12 mouse cellular contexts compared by ENCODE assay signal in the genomic region with DNA sequence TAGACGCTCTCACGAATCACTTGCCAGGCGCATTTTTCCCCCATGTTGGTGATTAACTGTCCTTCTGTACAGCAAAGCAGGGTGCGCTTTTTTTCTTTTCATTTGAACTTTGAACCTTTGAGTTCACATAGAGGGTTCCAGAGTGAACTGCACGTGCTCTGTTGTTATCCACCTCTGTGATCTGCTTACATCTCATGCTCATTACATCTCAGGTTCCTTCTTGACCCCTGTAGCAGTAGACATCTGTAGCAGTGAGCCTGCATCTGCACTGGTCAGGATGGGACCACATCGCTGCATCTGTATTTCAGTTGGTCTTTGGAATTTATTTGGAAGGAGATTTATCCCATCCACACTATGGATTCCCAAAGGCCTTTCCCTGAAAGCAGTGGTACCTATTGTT.
DNase-seq lines count a peak whose midpoint lies in the region; ATAC-seq and TF ChIP-seq lines count a peak whose summit lies in the region.
"Had no signal": no experiment of that assay in that cellular context is flagged by ENCODE, and none has a peak within 500 bp of the region (broad histone marks: within the 10 kb centered on the region; RNA-seq: fewer than 3 reads in every experiment).

No protein-coding gene starts in this region.

- H3K27me3 ChIP-seq in heart, postnatal 0 days (ENCODE audit: control insufficient read depth, insufficient read depth, low read length), result no peaks in the 10 kb centered on the region
- no peaks in the 10 kb centered on the region for H3K27me3 ChIP-seq in forebrain, embryonic 15.5 days
- no peaks in the 10 kb centered on the region for H3K27me3 ChIP-seq in kidney, postnatal 0 days (ENCODE audit: insufficient read depth, low read length)
- H3K27me3 ChIP-seq in neural tube, embryonic 13.5 days, result no peaks in the 10 kb centered on the region
- no peaks in the 10 kb centered on the region for H3K27me3 ChIP-seq in lung, postnatal 0 days (replicated peaks; ENCODE audit: insufficient read depth, low read length)
- H3K27me3 ChIP-seq: megakaryocyte, embryonic 14.5 days had no signal

- H3K9me3 ChIP-seq in heart, postnatal 0 days (replicated peaks; ENCODE audit: control insufficient read depth, low read length), result no peaks in the 10 kb centered on the region
- H3K9me3 ChIP-seq in forebrain, embryonic 15.5 days, result no peaks in the 10 kb centered on the region
- H3K9me3 ChIP-seq in kidney, postnatal 0 days (replicated peaks; ENCODE audit: low read length), result no peaks in the 10 kb centered on the region
- H3K9me3 ChIP-seq in neural tube, embryonic 13.5 days, result no peaks in the 10 kb centered on the region
- H3K9me3 ChIP-seq in lung, postnatal 0 days (ENCODE audit: low read length), result no peaks in the 10 kb centered on the region
- H3K9me3 ChIP-seq: megakaryocyte, embryonic 14.5 days had no signal

- TF ChIP-seq CTCF in heart, postnatal 0 days (IDR thresholded peaks at IDR 0.05; ENCODE audit: low read depth), result no peak
- TF ChIP-seq CTCF in kidney, postnatal 0 days (IDR thresholded peaks at IDR 0.05; ENCODE audit: low read depth), result no peak
- TF ChIP-seq CTCF in lung, postnatal 0 days (IDR thresholded peaks at IDR 0.05), result no peak

- 0 out of 2 replicates have a peak, but pooled peaks cover 7% of the 10 kb centered on the region for H3K36me3 ChIP-seq in heart, postnatal 0 days (replicated peaks; ENCODE audit: control insufficient read depth, insufficient read depth, low read length)
- H3K36me3 ChIP-seq in forebrain, embryonic 15.5 days, result no peaks in the 10 kb centered on the region
- no peaks in the 10 kb centered on the region for H3K36me3 ChIP-seq in kidney, postnatal 0 days (ENCODE audit: insufficient read depth, low read length)
- H3K36me3 ChIP-seq in neural tube, embryonic 13.5 days, result no peaks in the 10 kb centered on the region
- H3K36me3 ChIP-seq in lung, postnatal 0 days (ENCODE audit: insufficient read depth, low read length), result no peaks in the 10 kb centered on the region

- TF ChIP-seq EP300 in heart, postnatal 0 days (IDR thresholded peaks at IDR 0.05; ENCODE audit: low read depth), result no peak
- no peak for TF ChIP-seq EP300 in lung, postnatal 0 days (IDR thresholded peaks at IDR 0.05)

- H3K4me3 ChIP-seq in heart, postnatal 0 days (ENCODE audit: low read depth, low read length), result no peak overlapping the region
- H3K4me3 ChIP-seq in forebrain, embryonic 15.5 days, result peak overlapping the region; percentile 14
- no peak overlapping the region for H3K4me3 ChIP-seq in kidney, postnatal 0 days (replicated peaks; ENCODE audit: low read depth, low read length)
- peak overlapping the region; percentile 46 for H3K4me3 ChIP-seq in neural tube, embryonic 13.5 days
- no peak overlapping the region for H3K4me3 ChIP-seq in lung, postnatal 0 days (ENCODE audit: low read depth, low read length)
- H3K4me3 ChIP-seq: heart, adult 2 months; megakaryocyte, embryonic 14.5 days had no signal

- H3K4me2 ChIP-seq in heart, postnatal 0 days (ENCODE audit: low read depth, low read length), result no peak overlapping the region
- peak overlapping the region; percentile 29 for H3K4me2 ChIP-seq in forebrain, embryonic 15.5 days (replicated peaks)
- H3K4me2 ChIP-seq in kidney, postnatal 0 days (ENCODE audit: low read length), result peak overlapping the region; percentile 6; the same call in 1 of the 2 replicates
- H3K4me2 ChIP-seq in neural tube, embryonic 13.5 days, result peak overlapping the region; percentile 54
- no peak overlapping the region for H3K4me2 ChIP-seq in lung, postnatal 0 days (replicated peaks; ENCODE audit: low read depth, low read length)

- H3K9ac ChIP-seq in heart, postnatal 0 days (replicated peaks; ENCODE audit: low read depth, low read length), result no peak overlapping the region
- H3K9ac ChIP-seq in forebrain, embryonic 15.5 days (replicated peaks), result peak overlapping the region; percentile 24
- H3K9ac ChIP-seq in kidney, postnatal 0 days (ENCODE audit: low read depth, low read length), result no peak overlapping the region
- peak overlapping the region; percentile 62 for H3K9ac ChIP-seq in neural tube, embryonic 13.5 days
- no peak overlapping the region for H3K9ac ChIP-seq in lung, postnatal 0 days (replicated peaks; ENCODE audit: low read depth)

- 0 out of 2 replicates have a peak overlapping the region, but pooled peaks have one; percentile 30 for H3K27ac ChIP-seq in heart, postnatal 0 days (ENCODE audit: low read depth)
- peak overlapping the region; percentile 36; the same call in 1 of the 2 replicates for H3K27ac ChIP-seq in forebrain, embryonic 15.5 days (replicated peaks)
- no peak overlapping the region for H3K27ac ChIP-seq in kidney, postnatal 0 days
- peak overlapping the region; percentile 61 for H3K27ac ChIP-seq in neural tube, embryonic 13.5 days (replicated peaks)
- no peak overlapping the region for H3K27ac ChIP-seq in lung, postnatal 0 days (ENCODE audit: low read length)

- DNase-seq in heart, postnatal 0 days (ENCODE audit: low spot score), result no peak
- no peak for DNase-seq in heart, adult 11 months
- peak; percentile 12 for DNase-seq in kidney, postnatal 0 days (ENCODE audit: low spot score)
- no peak for DNase-seq in lung, postnatal 0 days (ENCODE audit: low spot score)
- DNase-seq in layer of hippocampus, adult 9-11 months, result no peak
- DNase-seq: cerebellum, adult 8-10 months; heart, adult 2 months; right cerebral cortex, postnatal 25 days had no signal

- no peak for ATAC-seq in heart, postnatal 0 days (ENCODE audit: insufficient read depth, low read depth)
- ATAC-seq in forebrain, embryonic 15.5 days (replicated peaks), result 0 out of 2 replicates have a peak, but pooled peaks have one; percentile 26
- ATAC-seq in kidney, postnatal 0 days (replicated peaks; ENCODE audit: low FRiP score, low read depth), result peak; percentile 51
- no peak for ATAC-seq in neural tube, embryonic 13.5 days (ENCODE audit: low read depth)
- ATAC-seq in lung, postnatal 0 days, result no peak
- no peak for ATAC-seq in megakaryocyte progenitor cell, adult 5-6 weeks (replicated peaks; ENCODE audit: poor library complexity)

- WGBS in heart, postnatal 0 days, result 87% methylated on average over 6 of the region's 6 CpGs
- 37% methylated on average over 6 of the region's 6 CpGs for WGBS in forebrain, embryonic 15.5 days
- WGBS in kidney, postnatal 0 days, result 48% methylated on average over 6 of the region's 6 CpGs
- WGBS in neural tube, embryonic 13.5 days, result 22% methylated on average over 6 of the region's 6 CpGs
- WGBS in lung, postnatal 0 days, result 78% methylated on average over 6 of the region's 6 CpGs

- no peaks in the 10 kb centered on the region for H3K4me1 ChIP-seq in heart, postnatal 0 days (ENCODE audit: control insufficient read depth, insufficient read depth)
- peaks cover 25% of the 10 kb centered on the region for H3K4me1 ChIP-seq in forebrain, embryonic 15.5 days
- no peaks in the 10 kb centered on the region for H3K4me1 ChIP-seq in kidney, postnatal 0 days (replicated peaks; ENCODE audit: insufficient read depth, low read length)
- peaks cover 41% of the 10 kb centered on the region for H3K4me1 ChIP-seq in neural tube, embryonic 13.5 days (replicated peaks)
- no peaks in the 10 kb centered on the region for H3K4me1 ChIP-seq in lung, postnatal 0 days (ENCODE audit: insufficient read depth, low read depth, low read length)

Comparison
In these comparisons a context has a peak if more than half of its experiments do, and no peak if none do; other contexts are left out.
1. ATAC-seq: peak in forebrain, embryonic 15.5 days (single experiment) and kidney, postnatal 0 days (single experiment); none in heart, postnatal 0 days (single experiment), neural tube, embryonic 13.5 days (single experiment), lung, postnatal 0 days (single experiment) and megakaryocyte progenitor cell, adult 5-6 weeks (single experiment).
2. H3K27ac ChIP-seq: peak in heart, postnatal 0 days (single experiment), forebrain, embryonic 15.5 days (single experiment) and neural tube, embryonic 13.5 days (single experiment); none in kidney, postnatal 0 days (single experiment) and lung, postnatal 0 days (single experiment).
3. H3K4me2 ChIP-seq: peak in forebrain, embryonic 15.5 days (single experiment), kidney, postnatal 0 days (single experiment) and neural tube, embryonic 13.5 days (single experiment); none in heart, postnatal 0 days (single experiment) and lung, postnatal 0 days (single experiment).
4. H3K4me3 ChIP-seq: peak in forebrain, embryonic 15.5 days (single experiment) and neural tube, embryonic 13.5 days (single experiment); none in heart, postnatal 0 days (single experiment), kidney, postnatal 0 days (single experiment) and lung, postnatal 0 days (single experiment).
5. H3K9ac ChIP-seq: peak in forebrain, embryonic 15.5 days (single experiment) and neural tube, embryonic 13.5 days (single experiment); none in heart, postnatal 0 days (single experiment), kidney, postnatal 0 days (single experiment) and lung, postnatal 0 days (single experiment).